Mouse (Mus musculus) kidney, postnatal 36 days (tissue): ENCODE results near the gene H2afv.
A peak's percentile ranks its signal among the peaks of the same experiment; 100 is the strongest.

Experiments used
- DNase-seq, 2 experiments: peaks; one replicate each; pipeline ENCODE4 v3.0.0; 2021 to 2022; ENCODE audit warnings: mixed read lengths in 2 of 2

Gene H2afv

DNA sequence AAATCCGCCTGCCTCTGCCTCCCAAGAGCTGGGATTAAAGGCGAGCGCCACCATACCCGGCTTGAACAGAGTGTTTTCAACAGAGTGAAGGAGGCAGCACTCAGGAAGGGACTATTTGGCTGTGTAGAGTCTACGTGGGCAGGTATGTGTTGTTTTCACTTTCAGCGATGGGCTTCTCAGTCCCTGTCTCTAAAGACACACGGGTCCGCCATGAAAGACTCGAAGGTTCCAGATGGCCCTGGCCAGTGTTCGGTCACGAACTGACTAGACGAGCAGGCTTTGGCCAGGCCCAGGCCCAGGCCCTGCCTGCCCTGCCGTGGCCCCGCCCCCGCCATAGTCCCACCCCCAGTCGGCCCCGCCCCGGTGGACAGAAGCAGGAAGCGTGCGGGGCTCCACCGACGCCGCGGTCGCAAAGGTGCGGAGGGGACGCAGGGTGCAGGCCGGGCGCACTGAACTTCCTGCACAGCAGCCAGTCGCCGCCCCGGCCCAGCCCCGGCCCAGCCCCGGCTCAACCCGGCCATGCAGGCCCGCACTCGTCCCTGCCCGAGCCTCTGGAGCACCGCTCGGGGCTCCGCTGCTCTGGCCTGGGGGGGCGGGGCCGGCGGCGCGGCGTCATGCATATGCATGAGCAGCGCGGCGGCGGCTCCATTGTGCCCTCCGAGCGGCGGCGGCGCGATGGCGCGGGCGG is 55.4 kb downstream of the H2afv start, which contains the start of gene Zmiz2:
Zmiz2 (plus strand) TSS at position 349 of the 688 bp plus-strand sequence.
- DNase-seq, result peak; percentile 97 to 98

DNA sequence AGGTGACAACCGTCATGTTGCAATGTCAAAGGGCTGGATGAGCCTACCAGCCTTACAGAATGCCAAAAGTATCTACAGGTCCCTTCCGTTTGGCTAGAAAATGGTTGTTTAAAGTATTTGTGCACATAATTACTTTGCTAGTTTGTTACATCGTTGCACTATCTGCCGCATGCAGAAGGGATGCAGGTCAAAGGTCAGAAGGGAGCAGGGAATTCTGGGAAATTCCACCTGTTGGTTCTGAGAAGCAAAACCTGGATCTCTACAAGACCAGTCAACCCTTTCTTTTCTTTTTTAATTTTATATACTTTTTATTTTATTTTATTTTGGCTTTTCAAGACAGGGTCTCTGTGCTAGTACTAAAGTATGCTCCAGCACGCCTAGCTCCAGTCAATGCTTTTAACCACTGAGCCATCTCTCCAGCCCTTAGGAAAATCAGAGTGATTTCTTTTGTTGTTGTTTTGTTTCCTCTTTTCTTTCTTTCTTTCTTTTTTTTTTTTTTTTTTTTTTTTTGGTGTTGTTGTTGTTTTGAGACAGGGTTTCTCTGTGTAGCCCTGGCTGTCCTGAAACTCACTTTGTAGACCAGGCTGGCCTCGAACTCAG is 56.0 kb downstream of the H2afv start:
- no peak for DNase-seq

DNA sequence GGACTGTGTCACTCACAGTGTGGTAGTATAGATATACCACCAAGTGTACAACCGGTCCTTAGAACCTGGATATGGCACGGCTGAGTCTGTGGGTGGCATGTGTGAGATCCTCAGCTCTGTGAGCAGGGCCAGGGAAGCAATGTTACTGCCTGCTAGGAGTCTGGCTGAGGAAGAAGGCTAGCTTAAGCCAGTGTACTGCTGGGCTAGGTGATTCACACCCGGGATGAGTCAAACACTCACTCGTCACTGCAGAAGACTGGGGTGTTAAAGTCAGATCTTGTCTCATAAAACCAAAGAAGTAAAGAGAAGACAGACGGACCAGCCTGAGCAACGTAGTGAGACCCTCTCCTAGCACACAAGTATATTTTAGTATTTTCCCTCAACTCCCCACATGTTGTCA is 63.3 kb downstream of the H2afv start:
- no peak for DNase-seq
